Mouse (Mus musculus): ENCODE data around the gene Ddc. TPM values are rescaled to one million over a fixed set of nuclear protein-coding genes. Genes with fewer than 3 reads are reported as not detected.

Gene Ddc
- total RNA-seq (2017) = not detected in 3 replicates

DNA sequence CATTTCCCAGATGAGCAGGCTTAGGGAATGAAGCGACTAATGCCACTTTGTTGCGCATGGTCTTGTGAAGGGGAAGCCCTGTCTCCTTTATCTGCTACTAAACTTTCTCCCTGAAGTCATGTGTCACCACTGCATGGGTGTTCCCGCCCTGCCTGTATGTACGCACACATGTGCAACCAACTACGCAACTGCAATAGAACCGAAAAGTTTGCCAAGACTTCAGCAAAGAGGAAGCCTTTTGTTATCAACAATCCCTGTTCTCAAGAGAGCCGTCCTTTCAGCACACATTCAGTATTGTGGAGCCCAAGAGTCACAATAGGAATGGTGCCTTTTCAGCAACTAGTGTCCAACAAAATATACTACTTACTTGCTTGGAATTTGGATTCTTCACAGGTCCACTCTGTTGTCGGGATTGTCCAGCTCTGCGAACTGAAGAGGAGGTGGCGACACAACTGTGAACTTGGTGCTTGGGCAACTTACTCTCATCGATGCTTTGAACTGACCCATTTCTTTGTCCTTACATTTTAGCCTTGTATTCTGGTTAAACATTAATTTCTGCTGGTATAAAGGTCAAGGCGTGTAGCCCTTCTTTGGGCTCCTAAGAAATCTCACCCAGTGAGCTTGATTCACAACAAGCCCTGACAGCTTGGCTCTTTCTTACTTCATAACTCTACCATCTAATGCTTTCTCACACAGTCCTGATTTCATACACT is at the start of gene Ddc:
Gene Ddc, minus strand, starts transcription at position 500 of the 713 bp plus-strand sequence.
- no peak for ATAC-seq (replicated peaks; ENCODE audit: insufficient number of reproducible peaks, low FRiP score, low TSS enrichment, poor library complexity, severe bottlenecking)

DNA sequence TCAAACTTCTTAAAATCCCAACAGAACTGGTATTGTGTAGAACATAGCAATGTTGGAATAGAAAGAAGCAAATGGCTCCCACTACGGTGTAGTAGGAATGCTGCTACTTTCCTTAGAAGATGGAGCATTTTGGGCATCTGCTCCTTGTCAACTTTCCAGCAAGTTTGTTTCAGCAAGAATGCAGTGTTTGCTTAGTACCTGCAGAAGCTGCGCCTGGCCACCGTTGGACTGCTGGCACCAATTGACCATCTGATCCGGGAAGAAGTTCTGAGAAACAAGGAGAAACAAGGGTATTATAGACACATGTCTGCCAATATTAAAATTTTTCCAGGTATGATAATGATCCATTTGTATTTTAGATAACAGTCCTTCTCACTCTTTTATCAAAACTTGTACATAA is 47.8 kb upstream of the Ddc start:
- ATAC-seq (replicated peaks; ENCODE audit: insufficient number of reproducible peaks, low FRiP score, low TSS enrichment, poor library complexity, severe bottlenecking) = no peak

DNA sequence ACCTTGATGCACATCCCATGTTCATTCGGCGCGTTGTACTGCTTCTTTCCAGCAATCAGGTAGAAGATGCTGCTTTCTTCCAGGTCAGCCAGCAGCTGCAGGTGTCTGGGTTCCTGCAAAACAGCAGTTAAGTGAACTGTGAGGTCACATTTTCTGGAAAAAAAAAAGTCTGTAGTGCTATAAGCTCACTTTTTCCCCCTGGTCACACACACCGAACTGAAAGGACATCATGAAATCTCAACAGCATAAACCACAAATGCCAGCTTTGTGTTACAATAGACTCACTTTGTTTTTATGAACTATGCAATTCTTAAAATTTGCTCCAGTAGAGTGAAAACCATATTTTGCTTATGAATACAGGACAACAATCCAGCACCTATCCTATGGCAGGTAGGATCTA is 46.9 kb upstream of the Ddc start:
- no peak for ATAC-seq (replicated peaks; ENCODE audit: insufficient number of reproducible peaks, low FRiP score, low TSS enrichment, poor library complexity, severe bottlenecking)

DNA sequence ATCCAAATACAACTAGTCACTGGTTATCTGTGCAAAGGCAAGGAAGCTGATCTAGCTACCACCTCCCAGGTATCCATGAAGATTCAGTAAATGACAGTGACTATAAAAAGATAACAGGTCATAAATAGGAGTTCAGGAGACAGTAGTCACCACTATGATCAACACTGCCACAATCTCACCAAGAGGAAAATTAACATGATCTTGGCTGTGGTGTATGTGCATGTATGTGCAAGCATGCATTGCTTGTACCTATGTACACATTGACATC is 46.1 kb upstream of the Ddc start:
- no peak for ATAC-seq (replicated peaks; ENCODE audit: insufficient number of reproducible peaks, low FRiP score, low TSS enrichment, poor library complexity, severe bottlenecking)

DNA sequence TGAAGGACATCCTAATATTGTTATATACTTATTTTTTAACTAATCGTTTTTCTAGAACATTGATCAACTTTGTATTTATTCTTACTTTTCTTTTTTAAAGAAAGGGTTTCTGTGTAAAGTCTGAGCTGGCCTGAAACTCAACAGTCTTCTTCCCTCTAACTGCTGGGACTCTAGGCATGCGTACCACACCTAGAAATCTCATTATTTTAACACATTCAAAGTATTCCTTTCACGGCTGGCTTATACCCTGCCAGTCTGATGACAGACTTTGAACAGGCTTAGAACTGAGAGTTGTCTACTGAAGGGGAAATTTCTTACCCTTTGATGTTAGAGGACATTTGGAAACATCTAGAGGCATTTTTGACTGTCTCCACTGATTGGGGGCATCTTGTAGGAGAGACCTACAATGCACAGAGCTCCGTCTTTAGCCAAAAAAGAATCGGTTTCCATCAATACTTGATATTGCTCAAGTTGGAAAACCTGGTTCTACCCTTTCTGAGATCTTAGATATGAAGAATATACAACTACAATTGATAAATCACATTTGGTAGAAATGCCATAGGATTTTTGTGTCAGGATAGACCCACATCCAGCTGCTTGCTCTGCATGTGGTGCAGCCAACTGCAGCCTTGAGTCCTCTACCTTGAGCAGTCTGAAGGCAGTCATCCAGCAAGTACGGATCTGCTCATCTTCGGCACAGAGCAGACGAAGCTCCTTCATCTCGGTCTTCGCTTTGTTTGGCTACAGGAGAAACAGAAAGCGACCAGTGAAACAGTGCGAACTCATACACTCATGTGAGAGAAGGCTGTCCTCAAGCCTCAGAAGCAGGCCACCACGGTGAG is 45.5 kb upstream of the Ddc start:
- no peak for ATAC-seq (replicated peaks; ENCODE audit: insufficient number of reproducible peaks, low FRiP score, low TSS enrichment, poor library complexity, severe bottlenecking)

DNA sequence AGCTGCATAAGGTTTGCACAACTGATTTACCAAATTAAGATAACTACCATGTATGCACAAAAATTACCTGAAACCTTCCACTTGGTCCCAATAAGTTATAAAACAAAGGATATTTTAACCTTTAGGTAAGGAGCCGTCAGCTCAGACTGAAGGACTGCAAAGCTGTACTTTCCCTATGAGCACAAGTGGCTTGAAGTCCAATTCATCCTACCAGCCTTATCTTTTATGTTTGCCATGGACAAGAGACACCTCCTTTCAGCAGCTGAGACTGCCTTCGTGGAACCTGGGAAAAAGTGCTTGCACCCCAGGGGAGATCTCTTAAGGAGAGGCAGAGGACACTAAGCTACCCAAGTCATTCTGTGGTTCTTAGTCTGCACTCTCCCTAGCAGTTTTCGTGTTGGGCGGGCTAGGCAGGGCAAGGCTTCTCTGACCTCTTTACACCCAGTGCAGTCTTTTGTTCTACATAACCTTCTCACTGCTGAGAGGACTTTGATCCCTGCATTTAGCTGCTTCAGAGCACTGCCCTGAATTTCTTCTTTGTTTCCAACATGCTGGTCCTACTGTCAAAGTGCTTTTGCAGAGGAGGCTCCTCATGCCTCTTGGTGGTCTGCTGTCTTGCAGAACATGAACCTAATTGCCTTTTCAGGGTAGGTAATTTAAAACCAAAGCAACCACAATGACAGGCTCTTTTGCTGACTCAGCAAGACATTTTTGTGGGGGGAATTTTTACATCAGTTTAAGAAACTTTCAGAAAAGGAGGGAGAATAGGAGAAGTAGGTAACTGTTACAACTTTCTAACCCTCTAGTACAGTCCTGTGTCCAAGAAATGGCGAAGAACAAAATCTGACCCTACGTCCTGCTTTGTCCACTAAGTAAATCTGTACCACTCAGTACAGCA is 44.6 kb upstream of the Ddc start:
- no peak for ATAC-seq (replicated peaks; ENCODE audit: insufficient number of reproducible peaks, low FRiP score, low TSS enrichment, poor library complexity, severe bottlenecking)

DNA sequence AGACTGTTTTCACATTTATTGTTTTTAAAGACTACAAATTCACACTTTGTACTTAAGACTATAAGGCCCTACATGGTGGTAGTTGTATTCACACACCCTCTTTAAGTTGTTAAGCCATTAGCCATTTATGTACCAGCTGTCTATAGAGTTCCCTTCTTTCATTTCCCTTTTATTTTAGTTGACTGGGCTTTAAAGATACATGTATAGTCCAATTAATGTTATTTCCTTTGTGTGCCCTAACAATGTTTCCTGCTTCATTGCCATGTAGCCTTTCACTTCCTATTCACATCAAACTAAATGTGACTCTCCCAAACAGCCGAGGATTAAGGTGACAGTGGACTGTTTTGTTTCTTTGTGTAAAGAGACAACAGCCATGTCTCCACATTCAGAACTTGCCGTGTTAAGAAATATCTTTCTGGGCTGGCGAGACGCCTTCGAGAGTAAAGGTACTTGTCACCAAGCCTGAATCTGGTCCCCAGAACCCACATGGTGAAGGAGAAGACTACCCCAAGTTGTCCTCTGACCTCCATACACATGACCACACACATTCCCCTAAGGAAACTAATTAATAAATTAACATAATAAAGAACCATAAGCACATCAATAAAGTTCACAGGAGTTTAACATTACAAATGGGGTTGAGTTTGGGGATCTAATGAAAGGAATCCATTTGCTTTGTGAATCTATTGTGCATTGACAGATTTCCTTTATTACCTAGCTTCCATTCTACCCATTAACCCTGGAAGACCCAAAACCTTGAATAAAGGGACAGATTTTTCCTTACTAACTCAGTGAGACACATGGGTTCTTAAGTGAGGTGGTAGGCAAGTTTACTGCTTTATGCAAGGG is 43.1 kb upstream of the Ddc start:
- ATAC-seq (replicated peaks; ENCODE audit: insufficient number of reproducible peaks, low FRiP score, low TSS enrichment, poor library complexity, severe bottlenecking) = no peak

DNA sequence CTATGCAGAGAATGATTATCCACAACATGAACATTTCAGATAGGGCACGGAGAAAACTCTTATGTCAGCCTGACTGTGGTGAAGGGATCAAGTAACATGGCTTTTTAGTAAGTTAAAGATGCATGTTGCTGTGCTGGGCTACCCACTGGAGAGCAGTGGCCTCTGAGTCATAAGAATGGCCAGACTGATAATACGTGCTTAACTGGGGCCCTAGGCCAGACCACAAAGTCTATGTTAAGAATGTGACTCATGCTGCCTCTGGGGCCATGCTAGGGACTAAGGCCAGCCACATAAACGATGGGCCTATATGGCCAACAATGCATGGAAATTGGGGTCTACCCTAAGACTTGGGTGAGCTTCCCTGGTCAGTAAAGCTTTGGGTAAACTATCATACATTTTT is 41.7 kb upstream of the Ddc start:
- ATAC-seq (replicated peaks; ENCODE audit: insufficient number of reproducible peaks, low FRiP score, low TSS enrichment, poor library complexity, severe bottlenecking) = no peak

DNA sequence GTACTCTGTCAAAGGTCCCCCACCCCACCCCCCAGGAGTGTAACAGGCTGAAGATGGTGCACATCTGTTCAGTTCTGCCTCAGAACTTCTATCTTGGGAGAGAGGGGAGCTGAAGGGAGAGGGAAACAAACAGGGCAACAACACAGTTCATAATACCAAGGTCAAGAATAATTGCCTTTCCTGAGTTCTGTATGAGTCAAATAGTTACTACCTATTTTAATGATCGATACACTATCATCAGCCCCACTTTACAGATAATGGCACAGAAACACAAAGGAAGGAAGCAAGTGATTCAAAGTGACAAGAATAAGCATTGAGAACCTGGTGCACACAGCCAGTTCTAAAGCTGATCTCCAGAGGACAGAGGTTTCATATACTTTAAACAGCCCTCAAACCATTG is 40.6 kb upstream of the Ddc start:
- ATAC-seq (replicated peaks; ENCODE audit: insufficient number of reproducible peaks, low FRiP score, low TSS enrichment, poor library complexity, severe bottlenecking) = no peak

DNA sequence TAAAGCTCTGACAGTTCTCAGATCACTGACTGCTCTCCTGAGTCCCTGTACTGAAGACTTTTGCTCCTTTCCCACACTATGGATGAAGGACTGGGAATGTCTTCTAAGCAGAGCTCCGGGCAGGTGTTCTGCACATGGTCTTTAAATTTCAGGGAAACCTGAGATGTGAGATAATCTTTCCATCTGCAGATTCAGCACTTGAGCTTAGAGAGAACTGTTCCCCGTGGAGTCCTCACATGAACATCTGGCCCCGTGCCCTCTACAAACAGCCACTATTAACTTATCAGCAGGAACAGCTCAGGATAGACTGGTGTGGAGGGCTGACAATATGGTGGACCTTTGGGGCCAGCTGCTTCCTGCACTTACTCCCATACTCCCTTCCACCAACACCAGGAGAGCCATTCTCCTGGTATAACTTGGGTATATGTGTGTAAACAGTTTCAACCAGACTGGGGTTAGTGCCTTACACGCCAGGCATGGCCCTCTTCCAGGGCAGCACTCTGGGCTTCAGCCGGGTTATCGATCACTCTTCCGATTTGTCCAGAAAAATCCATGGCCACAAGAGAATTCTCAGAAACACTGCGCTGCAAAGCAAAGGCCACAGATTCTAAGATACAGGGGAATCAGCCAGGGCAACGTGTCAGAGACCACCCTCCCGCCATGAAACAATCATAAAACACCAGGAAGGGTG is 39.5 kb upstream of the Ddc start:
- ATAC-seq (replicated peaks; ENCODE audit: insufficient number of reproducible peaks, low FRiP score, low TSS enrichment, poor library complexity, severe bottlenecking) = no peak

DNA sequence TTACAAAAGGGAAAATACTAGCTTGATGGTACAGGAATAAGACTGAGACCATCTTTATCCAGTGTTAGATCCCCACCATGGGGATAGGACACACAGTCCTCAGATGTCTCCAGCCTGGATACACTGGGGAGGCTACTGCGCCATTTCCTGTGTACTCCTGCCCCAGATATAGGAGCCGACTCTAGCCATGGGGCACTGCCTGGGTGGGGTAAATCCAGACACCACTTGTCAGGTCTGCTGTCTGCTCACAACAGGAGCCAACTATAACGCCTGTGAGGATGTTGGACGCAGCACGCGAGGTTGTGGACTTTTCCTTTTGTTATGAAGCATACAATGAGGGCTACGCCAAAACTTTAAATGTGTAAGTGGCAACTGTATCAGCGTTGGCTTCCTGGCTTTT is 36.9 kb upstream of the Ddc start:
- no peak for ATAC-seq (replicated peaks; ENCODE audit: insufficient number of reproducible peaks, low FRiP score, low TSS enrichment, poor library complexity, severe bottlenecking)

DNA sequence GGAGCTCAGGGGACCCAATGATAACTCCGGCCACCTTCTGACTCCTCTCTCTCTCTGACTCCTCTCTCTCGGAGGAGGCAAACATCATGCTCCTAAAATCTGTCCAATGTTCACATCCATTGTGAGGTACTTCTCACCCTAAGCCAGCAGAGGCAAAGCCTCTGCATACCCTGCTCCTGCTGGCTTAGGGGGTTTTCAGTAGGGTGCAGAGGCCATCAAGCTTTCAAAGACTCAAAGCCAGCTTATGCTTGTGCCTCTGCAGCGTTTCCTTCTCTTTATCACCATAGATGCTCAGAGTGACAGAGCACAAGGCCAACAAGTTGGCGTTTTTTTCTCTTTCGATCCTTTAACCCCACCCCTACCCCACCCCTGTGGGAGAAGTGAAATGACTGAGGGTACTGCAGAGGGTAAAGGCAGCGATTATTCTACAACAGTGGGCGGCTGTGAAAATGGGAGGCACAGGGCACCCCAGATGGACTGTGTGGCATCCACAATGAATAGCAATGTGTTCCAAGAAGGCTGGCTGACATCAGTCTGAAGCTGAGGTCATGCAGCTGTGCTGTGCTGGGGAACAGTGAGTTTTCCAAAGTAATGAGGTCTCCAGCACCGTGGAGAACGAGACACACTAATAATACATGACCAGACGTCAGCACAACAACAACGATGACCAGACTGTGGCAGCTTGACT is 34.3 kb upstream of the Ddc start:
- ATAC-seq (replicated peaks; ENCODE audit: insufficient number of reproducible peaks, low FRiP score, low TSS enrichment, poor library complexity, severe bottlenecking) = no peak

DNA sequence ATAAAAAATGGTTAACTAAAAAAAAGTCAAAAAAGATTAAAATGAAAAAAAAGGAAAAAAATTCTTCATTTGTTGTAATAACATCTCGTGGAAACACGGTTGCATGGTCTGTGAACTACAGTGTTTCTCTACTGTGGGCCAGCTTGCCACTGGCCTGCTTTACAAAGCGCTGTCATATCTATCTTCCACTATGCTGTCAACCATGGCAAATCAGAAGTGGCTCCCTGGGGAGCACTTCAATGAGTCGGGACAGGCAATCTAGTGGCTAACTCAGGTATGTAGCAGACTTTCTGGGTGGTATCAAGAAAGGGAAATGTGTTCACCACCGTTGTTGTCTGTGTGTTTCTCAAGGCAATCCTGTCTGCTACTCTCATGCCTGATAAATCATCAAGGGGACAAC is 33.7 kb upstream of the Ddc start:
- ATAC-seq (replicated peaks; ENCODE audit: insufficient number of reproducible peaks, low FRiP score, low TSS enrichment, poor library complexity, severe bottlenecking) = no peak

DNA sequence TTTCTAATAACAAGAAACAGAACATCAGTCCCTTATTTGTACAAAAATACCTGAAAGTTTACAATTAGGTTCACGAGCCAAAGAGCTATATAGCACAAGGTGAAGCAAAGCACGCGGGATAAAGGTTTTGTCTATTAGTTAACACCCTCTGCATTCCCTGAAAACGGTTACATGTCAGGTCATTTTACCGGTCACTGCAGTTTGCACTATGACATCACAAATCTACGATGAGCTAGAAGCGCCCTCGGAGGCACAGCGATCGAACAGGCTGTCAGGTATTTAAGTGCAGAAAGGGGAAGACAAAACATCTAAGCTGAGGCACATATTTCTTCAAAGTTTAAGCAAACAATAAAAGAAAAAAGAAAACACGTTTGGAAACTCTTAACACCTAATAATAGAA is 32.6 kb upstream of the Ddc start:
- ATAC-seq (replicated peaks; ENCODE audit: insufficient number of reproducible peaks, low FRiP score, low TSS enrichment, poor library complexity, severe bottlenecking) = no peak

DNA sequence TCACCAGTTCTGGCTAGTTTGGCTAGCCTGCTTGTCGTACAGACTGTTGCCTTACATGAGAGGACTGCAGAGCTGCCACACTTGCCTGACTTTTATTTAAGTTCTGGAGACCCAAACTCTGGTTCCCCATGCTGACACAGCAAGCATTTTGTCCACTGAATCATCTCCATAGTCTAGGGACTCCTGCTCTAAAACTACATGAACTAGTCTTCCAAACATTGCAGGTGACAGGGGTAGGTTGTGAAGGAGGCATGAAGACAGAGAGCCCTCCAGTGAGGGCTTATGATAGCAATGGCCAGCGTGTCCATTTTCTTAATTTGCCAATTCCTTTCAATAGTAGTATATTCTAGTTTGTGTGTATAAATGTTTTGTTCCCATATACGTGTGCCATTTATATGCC is 31.1 kb upstream of the Ddc start:
- no peak for ATAC-seq (replicated peaks; ENCODE audit: insufficient number of reproducible peaks, low FRiP score, low TSS enrichment, poor library complexity, severe bottlenecking)

DNA sequence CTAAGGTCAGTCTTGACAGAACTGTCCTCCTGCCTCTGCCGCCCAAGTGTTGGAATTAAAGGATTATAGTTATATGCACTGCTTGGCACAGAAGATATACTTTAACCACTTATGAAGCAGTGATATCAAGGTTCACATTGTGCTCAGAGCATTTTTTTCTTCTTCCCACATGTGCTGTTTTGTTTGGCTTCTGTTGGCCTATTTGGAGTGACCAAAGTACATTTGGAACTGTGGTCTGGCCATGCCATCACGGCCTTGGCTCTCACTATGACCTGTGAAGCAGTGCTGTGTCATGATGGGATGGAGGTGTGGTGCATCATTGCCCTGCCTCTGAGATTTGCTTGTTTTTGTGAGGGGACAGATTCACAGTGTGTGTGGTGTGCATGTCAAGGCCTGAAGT is 30.6 kb upstream of the Ddc start:
- ATAC-seq (replicated peaks; ENCODE audit: insufficient number of reproducible peaks, low FRiP score, low TSS enrichment, poor library complexity, severe bottlenecking) = no peak

DNA sequence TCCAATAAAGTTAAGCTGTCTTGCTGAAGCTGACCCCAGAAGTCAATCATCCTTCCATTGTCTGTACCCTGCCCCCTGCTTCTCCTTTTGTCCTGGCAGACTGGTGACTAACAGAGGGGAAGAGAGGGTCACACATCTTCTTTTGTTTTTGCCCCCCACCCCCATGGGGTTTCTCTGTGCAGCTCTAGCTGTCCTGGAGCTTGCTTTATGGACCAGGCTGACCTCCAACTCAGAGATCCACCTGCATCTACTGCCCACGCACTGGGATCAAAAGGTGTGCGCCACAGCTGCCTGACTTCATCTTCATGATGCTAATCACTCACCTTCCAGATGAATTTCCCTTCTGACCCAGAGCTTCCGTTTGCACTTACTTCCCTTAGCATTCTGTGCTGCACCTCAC is 26.0 kb upstream of the Ddc start:
- no peak for ATAC-seq (replicated peaks; ENCODE audit: insufficient number of reproducible peaks, low FRiP score, low TSS enrichment, poor library complexity, severe bottlenecking)

DNA sequence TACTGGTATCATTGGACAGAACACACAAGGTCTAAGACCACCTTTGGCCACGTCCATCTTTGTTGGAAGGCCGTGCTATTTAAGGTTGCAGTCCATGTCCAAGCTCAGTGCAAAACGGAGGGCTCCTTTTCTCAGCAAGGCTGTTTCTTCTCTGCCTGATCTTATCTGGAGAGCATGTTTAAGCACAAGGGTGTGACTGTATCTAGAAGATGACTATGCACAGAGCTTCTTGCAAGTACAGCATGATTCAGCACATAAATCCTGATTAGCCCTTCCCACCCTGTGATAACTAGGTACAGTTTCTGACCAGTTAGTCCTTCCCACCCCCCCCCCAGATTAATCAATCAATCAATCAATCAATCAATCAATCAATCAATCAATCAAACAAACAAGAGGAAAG is 25.4 kb upstream of the Ddc start:
- ATAC-seq (replicated peaks; ENCODE audit: insufficient number of reproducible peaks, low FRiP score, low TSS enrichment, poor library complexity, severe bottlenecking) = no peak

All from monocyte, adult 5-6 weeks (primary cell).